Mouse (Mus musculus) T-cell, adult 2 months (primary cell): ENCODE results near the gene Fggy.

Experiments
- DNase-seq: peaks from one replicate; pipeline ENCODE4 v3.0.0; 2022; ENCODE audit warnings: low spot score

Gene Fggy

GRCm38 (mm10) chr4:95906141-95906540 is 348.8 kb downstream of the Fggy start:
- no peak for DNase-seq

GRCm38 (mm10) chr4:95909689-95910654 is 352.7 kb downstream of the Fggy start:
- DNase-seq: no peak

- DNase-seq: no peak
These were observed 355.7 kb downstream of the Fggy start for GRCm38 (mm10) chr4:95913026-95913425.

- no peak for DNase-seq
These were observed 358.6 kb downstream of the Fggy start for GRCm38 (mm10) chr4:95915628-95916579.

GRCm38 (mm10) chr4:95917703-95918102 is 360.4 kb downstream of the Fggy start:
- DNase-seq: no peak

- no peak for DNase-seq
These were observed 363.1 kb downstream of the Fggy start for GRCm38 (mm10) chr4:95920448-95920847.

GRCm38 (mm10) chr4:95924210-95925184 is 367.2 kb downstream of the Fggy start:
- DNase-seq: peak; percentile 66

- no peak for DNase-seq
These were observed 371.5 kb downstream of the Fggy start for GRCm38 (mm10) chr4:95928846-95929245.

- no peak for DNase-seq
These were observed 372.6 kb downstream of the Fggy start for GRCm38 (mm10) chr4:95929936-95930335.

GRCm38 (mm10) chr4:95931331-95931730 is 374.0 kb downstream of the Fggy start:
- no peak for DNase-seq

- no peak for DNase-seq
These were observed 376.6 kb downstream of the Fggy start for GRCm38 (mm10) chr4:95933801-95934356.

- DNase-seq: no peak
These were observed 377.2 kb downstream of the Fggy start for GRCm38 (mm10) chr4:95934384-95935035.

- DNase-seq: no peak
These were observed 381.4 kb downstream of the Fggy start for GRCm38 (mm10) chr4:95938701-95939100.

GRCm38 (mm10) chr4:95947896-95948295 is 390.6 kb downstream of the Fggy start:
- no peak for DNase-seq

- no peak for DNase-seq
These were observed 396.0 kb downstream of the Fggy start for GRCm38 (mm10) chr4:95953328-95953727.

- peak; percentile 93 for DNase-seq
These were observed 409.8 kb downstream of the Fggy start, which contains the start of gene Hook1 for GRCm38 (mm10) chr4:95966928-95967724. TSS of gene Hook1 (plus strand) at chr4:95967240.
